Mouse (Mus musculus): ENCODE results near the gene Snai1.

- TF ChIP-seq MXI1 (IDR thresholded peaks at IDR 0.05; ENCODE audit: low read depth, low read length) (no peak), MAX (IDR thresholded peaks at IDR 0.05; ENCODE audit: low read length) (no peak), CTCF (IDR thresholded peaks at IDR 0.05 in 2 of 3, conservative IDR thresholded peaks at IDR 0.05 in 1 of 3; ENCODE audit: control insufficient read depth in 1 of 3, insufficient read depth in 1 of 3, low read depth in 2 of 3, low read length in 3 of 3, poor library complexity in 1 of 3, severe bottlenecking in 1 of 3) (no peak), POLR2A (IDR thresholded peaks at IDR 0.05; ENCODE audit: control insufficient read depth in 1 of 2, insufficient read depth in 1 of 2, low read depth in 1 of 2, low read length in 2 of 2, poor library complexity in 1 of 2) (no peak), MYC (IDR thresholded peaks at IDR 0.05; ENCODE audit: low read depth, low read length) (no peak), TAL1 (IDR thresholded peaks at IDR 0.05; ENCODE audit: low read length) (no peak), ZC3H11A (IDR thresholded peaks at IDR 0.05; ENCODE audit: low read depth, low read length) (no peak)
Observed at GRCm38 (mm10) chr2:167578521-167578920, 40.5 kb downstream of the Snai1 start.
